Mouse (Mus musculus): ENCODE results near the gene Ttc23.
A peak's percentile ranks its signal among the peaks of the same experiment; 100 is the strongest.

Gene Ttc23

DNA sequence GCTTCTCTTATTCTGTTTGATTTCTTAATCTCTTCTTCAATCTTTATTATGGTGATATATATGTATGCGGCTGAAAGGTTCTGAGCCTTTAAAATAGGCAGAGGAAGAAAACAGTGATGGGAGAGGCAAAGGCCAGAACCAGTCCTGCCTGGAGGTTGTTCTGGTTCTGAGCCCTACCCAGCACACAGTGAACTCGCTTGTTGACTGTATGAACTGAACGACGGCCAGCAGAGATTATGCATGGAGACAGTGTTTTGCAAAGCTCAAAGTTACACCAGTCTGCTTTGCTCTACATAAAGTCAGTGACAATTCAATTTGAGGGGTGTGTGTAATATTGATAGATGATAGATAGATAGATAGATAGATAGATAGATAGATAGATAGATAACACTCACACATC is 52.1 kb downstream of the Ttc23 start:
- no peak for DNase-seq (ENCODE audit: low spot score)

DNA sequence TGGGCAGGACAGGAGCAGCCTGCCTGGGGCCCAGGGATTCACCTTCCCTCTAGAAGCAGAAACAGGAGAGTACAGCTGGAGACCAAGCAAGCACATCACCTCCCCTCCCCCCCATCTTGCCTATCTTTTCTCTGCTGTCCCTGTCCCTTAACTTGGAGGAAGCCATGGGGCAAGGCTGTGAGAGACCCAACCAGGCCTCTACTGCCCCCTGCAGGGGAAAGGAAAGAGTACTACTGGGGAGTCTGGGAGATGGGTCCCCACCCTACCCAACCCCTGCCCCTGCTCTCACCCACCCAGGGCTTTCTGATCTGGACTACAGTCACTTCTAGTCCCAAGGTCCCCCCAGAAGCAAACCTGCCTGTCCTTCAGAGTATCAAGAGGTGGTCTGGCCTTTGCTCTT is 53.6 kb downstream of the Ttc23 start:
- peak; percentile 59 for DNase-seq (ENCODE audit: low spot score)

DNA sequence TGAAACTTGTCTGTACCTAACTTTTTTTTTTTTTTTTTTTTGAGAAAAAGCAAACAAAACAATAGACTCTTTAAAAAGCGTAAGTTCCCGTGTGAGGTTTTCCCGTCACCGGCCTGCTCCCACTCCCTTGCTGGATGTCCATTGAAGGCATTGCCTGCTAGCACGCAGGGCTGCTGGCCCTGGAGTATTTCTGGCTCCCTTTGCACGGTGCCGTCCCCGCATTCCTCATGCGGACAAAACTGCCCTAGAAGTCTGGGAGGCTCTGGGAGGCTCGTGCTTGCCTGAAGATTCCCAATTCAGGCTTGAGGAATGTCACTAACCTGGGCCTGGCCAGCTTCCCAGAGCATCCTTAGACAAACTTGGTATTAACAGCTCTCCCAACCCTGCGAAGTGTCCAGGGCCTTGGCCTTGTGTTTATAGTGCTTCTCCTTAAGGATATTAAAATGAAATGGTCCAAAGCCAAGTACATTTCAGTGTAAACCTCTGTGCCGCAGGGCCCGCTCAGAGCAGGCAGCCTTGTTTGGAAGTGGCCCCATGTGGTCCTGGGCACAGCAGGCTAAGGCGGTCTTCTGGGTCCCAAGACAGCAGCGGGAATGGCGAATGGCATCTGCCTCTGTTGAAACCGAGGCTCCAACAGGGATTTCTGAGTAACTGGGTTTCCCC is 54.2 kb downstream of the Ttc23 start:
- no peak for DNase-seq (ENCODE audit: low spot score)

DNA sequence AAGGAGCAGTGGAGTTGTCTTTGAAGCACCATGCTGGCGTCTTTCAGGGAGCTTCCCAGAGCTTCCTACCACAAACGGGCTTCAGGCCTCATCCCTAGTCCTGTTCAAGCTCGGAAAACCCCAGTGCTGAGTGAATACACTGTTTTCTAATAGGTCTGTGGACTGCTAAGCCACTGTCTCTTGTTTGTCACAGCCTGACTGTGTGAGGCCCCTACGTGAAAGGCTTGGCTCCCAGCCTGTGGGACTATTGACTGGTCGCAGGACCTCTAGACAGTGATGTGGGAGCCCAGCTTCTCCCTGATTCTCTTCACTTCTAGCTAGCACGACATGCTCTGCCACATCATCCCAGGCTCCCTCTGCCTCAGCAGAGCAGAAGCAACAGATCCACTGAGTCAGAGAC is 61.0 kb downstream of the Ttc23 start:
- no peak for DNase-seq (ENCODE audit: low spot score)

DNA sequence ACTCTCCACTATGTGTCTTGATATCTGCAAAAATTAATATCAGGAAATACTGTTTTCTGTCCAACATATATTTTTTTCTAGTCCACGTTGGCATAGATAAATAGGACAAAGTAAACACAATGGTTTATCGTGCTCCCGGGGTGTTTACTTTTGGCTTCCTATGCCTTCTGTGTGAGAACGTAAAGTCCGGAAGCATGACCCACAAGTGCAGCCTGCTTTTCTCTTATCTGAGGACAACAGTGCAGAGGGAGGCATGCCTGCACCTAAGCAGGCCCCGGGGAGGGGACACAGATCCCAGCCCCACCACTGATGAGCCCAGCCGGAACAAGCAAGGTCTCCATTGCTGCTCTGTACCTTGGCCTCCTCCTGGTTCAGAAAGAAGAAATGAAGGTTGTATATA is 63.0 kb downstream of the Ttc23 start:
- DNase-seq (ENCODE audit: low spot score), result no peak

DNA sequence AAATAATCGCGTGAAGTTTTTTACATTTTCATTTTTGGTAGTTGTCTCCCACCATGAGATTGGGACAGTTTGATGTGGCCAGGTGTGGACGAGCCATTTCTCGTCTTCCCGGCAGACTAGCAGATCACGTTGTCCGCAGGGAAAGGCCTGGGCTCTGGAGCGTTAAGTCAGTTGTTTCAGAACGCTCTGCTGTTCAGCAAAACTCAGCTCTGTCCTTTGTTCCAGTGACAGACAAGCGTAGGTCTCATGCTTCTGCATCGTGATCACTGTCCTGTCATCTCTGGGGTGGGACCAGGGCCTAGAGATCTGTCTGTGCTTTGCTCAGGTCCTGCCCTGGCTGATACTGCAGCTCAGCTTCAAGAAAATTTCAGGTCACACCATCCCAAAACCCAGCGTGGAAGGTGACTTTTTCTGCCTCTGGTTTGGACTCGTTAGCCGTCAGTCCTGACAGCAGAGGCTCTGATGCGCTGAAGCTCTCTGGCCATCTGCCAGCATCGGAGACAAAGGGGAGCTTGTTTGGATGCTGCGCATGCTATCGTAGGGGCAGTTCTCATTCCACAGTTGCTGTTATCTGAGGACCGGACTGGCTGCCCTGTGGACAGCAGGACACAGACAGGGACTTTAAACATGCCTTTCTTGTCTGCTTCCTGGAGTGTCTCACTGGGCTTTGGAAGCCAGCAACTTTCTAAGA is 66.8 kb downstream of the Ttc23 start:
- peak; percentile 71 for DNase-seq (ENCODE audit: low spot score)

DNA sequence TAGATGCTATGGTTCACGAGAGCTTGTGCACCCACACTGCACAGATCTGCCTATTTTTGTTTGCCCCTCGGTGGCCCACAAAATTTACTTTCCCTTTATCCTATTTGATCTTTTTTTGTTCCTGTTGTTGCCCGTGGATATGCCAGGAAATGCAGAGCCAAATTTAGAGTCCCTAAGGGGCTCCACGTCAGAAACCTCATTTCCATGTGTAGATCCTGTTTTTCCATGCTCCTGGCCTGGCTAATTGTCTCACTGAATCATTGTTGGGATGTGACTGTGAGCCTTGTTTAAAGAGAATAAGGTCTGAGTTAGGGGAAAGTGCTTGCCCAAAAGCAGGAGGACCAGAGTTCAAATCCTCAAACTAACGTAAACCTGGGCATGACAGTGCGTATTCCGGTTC is 68.0 kb downstream of the Ttc23 start:
- no peak for DNase-seq (ENCODE audit: low spot score)

DNA sequence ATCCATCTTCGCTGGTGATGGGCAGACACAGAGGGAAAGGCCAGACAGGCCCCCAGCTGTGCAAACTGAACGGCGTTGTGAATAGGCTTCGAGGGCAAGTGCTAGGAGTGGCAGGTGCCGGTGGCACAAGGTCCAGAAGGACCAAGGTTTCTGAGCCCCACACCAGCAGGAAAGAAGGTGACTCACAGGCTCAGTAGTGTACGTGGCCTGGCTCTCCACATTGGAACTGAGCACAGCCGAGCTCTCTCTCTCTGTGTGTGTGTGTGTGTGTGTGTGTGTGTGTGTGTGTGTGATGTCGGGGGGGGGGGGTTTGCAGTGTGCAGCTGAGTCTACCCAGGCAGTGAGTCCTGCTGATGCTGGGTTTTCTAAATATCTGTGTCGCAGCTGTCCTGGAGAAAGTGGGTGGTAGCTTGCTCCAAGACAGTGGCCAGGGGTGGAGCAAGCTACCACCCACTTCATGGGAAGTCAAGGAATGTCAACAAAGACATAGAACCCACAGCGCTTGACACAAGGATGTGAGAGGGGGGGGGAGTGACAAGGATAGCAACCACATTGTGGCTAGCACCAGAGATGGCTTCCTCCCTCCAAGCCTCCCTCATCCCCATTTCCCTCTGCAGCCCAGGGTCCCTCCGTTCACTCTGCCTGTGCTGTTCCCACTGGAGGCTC is 69.1 kb downstream of the Ttc23 start:
- DNase-seq (ENCODE audit: low spot score), result no peak

DNA sequence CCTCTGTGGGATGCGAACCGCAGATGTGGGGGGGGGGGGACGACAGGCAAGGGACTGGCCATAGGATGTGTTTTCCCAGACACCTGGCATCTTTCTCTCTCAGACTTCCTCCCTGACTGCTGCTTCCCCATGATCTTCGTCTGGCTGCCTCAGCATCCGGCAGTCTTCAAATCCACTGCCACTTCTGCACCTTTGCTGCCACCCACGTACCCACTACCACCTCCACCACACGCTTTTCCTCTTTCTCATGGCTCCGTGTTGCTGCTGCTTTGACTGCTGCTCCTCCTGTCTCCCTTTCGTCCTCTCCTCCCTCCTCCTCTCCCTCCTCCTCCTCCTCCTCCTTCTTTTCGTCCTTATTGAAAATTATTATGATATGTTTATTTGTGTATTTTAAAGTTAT is 69.7 kb downstream of the Ttc23 start:
- no peak for DNase-seq (ENCODE audit: low spot score)

DNA sequence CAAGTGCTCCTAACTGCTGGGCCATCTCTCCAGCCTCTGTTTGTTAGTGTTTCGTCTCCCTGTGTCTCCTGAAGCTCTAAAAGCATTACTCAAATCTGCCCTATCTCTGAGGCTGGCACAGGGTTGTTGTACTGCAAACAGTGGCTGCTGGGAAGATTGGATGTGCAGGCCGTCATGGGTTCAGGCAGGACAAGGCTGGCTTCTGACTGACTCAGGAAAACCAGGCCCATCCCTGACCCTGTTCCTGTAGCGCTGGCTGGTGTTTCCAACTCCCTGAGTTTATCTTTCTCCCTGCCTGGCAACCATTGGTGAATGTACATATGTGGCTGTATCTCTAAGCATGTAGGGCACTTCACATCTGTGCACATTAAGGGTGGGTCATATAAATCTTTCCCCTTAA is 70.3 kb downstream of the Ttc23 start:
- DNase-seq (ENCODE audit: low spot score), result no peak

DNA sequence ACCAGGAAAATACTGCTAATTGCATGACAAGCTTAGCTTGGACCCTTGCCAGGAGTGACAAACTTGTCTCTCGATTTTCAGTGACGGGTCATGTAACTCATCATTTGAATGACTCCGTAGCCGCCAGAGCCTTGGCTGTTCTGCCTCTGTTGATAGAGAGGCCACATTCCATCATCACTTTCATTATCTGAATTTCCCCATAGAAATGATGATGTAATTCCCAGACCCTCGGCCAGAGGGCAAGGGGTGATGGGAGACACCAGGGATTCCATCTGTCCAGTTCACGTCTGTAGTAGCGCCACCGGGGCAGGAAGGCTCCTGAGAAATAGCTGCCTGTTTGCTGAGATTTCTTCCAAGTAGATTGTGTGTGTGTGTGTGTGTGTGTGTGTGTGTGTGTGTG is 71.6 kb downstream of the Ttc23 start:
- DNase-seq (ENCODE audit: low spot score), result peak; percentile 27

DNA sequence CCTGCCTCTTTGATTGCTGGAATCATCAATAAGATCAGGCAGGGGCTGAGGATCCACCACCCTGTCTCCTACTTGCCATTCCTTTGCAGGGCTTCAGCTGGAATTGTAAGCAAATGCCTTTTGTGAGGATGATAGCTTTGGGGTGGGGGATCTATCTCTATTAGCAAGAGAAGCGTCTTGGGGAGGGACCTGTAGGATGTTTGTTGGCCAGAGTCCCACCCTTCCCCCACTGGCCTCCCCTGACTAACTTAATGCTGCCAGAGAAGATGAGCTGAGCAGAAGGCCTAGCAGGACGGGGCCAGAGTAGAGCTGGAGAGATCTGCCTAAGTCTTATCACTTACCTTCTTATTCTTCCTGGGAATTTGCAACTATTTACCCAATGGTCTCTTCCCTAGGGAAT is 75.0 kb downstream of the Ttc23 start:
- DNase-seq (ENCODE audit: low spot score), result no peak

DNA sequence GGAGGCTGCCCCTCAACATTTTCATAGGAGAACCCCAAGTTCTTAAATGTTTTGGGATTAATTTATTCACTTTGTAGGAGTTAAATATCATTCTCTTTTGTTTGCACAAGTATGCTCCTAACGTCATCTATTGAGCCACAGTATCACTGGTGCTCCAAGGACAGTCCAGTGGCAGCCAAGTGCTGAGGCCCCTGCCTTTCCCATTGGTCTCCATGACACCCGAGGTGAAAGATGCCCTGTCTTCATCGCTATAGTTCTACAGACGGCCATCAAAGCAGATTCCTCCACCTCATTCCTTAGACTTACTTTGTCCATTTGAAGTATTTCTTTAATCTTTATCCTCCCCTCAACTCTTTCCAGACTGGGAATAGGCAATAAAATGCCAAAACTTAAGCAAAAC is 77.3 kb downstream of the Ttc23 start:
- no peak for DNase-seq (ENCODE audit: low spot score)

DNA sequence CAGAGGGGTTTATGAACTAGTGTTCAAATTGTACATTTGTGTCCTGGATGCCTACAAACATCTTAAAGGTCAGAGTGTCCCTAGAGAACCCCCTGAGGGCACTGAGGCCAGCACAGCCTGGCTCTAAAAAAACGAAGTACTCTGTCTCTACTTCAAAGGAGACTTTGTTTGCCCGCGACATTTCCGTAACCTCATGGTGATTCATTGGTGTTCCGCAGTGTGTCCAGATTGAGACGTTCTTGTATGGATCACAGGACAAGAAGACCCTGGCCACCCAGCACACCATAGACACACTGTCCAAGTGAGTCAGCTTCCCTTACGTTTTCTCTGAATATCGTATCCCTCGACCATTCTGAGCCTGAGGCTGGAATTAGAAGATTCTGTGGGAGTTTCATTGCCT is 77.8 kb downstream of the Ttc23 start:
- no peak for DNase-seq (ENCODE audit: low spot score)

DNA sequence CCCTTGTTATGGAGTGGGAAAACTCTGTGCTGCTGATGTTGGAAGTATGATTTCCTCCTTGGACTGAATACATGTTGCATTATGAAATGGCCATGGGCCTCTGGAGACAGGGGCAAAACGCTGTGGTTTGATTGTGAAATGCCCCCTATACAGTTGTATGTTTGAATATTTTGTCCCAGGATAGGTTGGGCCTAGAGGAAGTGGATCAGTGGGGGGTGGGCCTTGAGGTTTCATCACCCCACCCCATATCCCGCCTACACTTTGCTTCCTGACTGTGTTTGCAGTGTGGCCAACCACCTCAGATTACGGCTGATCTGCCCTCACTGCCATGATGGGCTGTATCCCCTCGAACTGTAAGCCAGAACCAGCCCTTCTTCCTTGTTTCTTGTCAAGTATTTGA is 81.0 kb downstream of the Ttc23 start:
- DNase-seq (ENCODE audit: low spot score), result no peak

DNA sequence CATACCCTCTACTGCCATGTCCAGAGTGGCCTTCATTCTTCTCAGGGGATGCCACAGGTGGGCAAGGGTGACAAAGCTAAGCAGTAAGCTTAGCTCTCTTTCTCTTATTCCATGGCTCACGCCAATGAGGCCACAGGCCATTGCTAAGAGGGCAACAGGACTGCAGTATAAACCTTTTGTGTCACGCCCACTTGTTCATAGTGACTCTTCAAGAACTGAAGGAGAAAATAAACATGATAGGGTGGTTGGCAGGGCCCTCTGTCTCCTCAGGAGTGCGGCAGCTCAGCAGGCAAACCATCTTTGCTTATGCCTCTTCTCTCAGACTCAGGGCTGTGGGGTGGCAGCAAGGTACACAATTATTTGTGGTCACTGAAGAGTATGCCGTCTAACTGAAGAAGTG is 81.6 kb downstream of the Ttc23 start:
- DNase-seq (ENCODE audit: low spot score), result no peak

DNA sequence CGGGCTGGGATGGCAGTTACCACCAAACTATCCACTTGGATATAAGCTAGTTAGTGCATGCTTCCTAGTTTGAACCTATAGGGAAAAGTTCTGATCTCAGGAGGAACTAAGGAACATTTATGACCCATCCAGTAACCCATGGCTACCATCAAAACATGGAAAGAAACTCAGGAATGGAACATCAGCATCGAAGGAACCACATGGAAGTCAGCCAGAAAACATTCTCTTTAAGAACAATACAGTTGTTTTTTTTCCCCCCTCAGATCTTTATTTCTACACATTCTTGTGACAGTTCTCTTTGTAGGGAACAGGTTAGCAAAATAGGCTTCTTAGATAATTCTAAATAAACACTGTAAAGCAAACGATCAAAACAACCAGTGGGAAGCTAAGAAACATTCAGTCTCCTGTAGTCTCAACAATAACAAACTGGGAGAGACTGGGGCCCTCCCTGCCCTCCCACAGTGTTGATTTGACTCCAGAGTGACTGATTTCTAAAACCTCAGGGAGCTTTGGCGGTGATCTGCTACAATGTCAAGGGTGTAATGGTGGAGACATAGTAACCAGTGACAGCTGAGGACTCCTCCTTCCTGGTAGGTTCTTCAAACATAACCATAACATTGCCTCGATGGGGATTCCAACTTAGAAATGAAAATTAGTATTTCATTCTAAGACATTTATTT is 83.4 kb downstream of the Ttc23 start:
- no peak for DNase-seq (ENCODE audit: low spot score)

DNA sequence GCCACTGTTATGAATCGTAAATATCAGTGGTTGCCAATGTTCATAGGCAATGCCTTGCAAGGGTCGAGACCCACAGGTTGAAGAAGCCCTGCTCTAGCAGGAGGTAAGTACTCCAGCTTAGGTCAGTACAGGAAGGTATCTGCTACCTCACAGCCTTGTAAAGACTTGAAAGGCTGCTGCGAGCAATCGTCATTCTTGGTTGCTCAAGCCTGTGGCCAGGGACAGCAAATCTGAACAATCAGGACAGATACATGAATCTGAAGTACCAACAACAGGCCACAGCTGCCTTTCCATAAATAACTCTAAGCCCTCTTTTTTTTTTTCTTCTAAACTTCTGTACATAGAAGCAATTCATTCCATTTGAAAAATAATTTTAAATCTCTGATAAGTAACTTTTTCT is 85.1 kb downstream of the Ttc23 start:
- no peak for DNase-seq (ENCODE audit: low spot score)

DNA sequence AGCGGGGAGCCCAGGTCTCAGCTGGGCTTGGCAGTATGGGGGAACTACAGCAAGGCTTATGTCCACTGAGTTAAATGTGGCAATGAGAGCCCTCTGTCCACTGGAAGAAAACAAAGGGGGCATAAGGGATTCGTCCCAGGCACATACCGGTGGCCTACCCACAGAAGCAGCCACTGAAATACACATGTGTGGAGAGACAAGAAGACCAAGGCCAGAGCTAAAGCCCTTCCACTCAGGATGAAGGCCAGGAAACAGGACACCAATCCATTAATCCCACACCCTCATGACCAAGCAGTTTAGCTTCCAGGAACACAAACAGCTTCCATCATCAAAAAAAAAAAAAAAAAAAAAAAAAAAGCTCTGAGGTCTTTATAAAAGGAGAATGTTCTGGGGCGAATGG is 93.2 kb downstream of the Ttc23 start:
- DNase-seq (ENCODE audit: low spot score), result no peak

DNA sequence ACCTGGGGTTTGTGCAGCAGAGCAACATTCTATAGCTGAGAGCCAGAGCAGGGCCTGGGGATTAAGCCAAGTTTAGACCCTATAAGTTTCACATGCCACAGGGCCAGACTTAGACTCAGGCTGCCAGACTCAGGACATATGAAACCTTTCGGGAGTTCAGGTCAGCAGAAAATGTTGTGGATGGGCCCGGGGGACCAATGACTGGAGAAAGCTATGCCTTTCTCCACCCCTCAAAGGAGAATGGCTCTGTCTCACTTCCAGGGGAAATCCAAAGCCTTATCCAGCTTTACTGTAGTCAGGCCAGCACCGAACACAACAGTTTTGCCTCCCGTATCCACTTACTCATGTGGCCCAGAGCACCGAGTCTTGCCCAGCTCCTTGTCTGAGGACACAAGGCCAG is 93.6 kb downstream of the Ttc23 start:
- DNase-seq (ENCODE audit: low spot score), result no peak

DNA sequence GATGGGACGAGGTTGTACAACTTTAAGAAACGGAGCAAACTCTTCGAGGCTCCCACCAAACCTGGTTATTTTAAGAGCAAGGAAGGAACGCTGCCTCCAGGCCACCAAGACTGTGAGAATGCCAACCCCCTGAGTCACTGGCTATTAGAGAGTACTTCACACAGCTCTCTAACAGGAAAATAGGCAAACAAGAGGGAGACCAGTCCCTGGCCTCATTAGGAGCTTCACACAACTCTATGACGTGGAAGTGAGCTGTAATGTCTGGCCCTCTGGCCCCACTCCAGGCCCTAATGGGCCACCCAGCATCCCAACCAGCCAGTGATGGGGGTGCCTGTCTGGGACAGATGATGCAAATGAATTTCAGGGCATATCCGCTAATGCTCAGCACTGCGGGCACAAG is 94.5 kb downstream of the Ttc23 start:
- peak; percentile 44 for DNase-seq (ENCODE audit: low spot score)

DNA sequence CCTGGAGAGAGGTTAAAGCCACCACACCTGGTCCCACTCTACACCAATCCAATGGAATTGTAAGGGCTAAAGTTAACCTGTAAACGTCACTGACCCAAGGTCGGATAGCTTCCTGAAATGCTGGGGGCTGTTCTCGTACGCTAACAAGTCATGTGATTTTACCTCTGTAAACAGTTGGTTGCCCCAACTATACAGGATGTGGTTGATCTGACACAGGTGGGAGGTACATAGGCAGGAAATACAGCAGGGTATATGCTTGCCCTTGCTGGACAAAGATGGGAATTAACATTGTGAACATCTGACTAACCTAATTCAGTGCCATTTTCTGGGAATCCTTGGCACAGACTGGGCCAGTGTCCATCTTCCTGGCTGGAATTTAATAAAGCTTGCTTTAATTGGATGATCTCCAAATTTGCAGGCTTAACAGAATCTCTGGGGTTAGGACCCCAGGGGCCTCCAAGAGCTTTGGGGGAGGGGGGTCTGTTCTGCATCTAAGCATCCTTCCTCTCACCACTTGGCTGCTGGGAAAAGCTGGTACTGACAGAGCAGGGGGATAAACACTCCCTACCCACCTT is 100.6 kb downstream of the Ttc23 start:
- DNase-seq (ENCODE audit: low spot score), result no peak

All from retina, embryonic 14.5 days (tissue).